Mouse (Mus musculus) E14TG2a.4 (cell line): ENCODE measurements around the gene Zfp385c.

Source experiments
- H3K27me3 ChIP-seq: 2 replicates; pipeline ENCODE4 v1.6.1; 2014; ENCODE audit warnings: low read length, control low read depth; ENCODE audit not compliant: insufficient read depth
- H3K36me3 ChIP-seq: 2 replicates; pipeline ENCODE4 v1.6.1; 2014; ENCODE audit warnings: low read length, control low read depth; ENCODE audit not compliant: insufficient read depth
- H3K4me1 ChIP-seq: replicated peaks from 2 replicates; pipeline ENCODE4 v1.6.1; 2014; ENCODE audit warnings: low read depth, low read length, control low read depth
- H3K4me3 ChIP-seq: replicated peaks from 2 replicates; pipeline ENCODE4 v1.5.1; 2014; ENCODE audit warnings: mild to moderate bottlenecking, low read length
- H3K9me3 ChIP-seq: 2 replicates; pipeline ENCODE4 v1.6.1; 2014; ENCODE audit warnings: low read length, control low read depth
- CTCF ChIP-seq: conservative IDR thresholded peaks from 2 replicates; pipeline ENCODE4 v1.5.1; 2014; ENCODE audit warnings: low read length
- NANOG ChIP-seq: IDR thresholded peaks from 2 replicates; pipeline ENCODE4 v1.6.1; 2014; ENCODE audit warnings: borderline replicate concordance, low read length, mixed read lengths
- POU5F1 ChIP-seq: IDR thresholded peaks from 2 replicates; pipeline ENCODE4 v1.6.1; 2014; ENCODE audit warnings: low read length, borderline replicate concordance

The Zfp385c gene

GRCm38 (mm10) chr11:100692164-100692616 lies at the start of gene Zfp385c:
TSS of gene Zfp385c (minus strand) at chr11:100692455.
- H3K36me3 ChIP-seq: no peaks in the 10 kb centered on the region
- no peaks in the 10 kb centered on the region for H3K9me3 ChIP-seq
- H3K4me1 ChIP-seq: peaks cover 43% of the 10 kb centered on the region
- peaks cover 30% of the 10 kb centered on the region for H3K27me3 ChIP-seq
- H3K4me3 ChIP-seq: peak within 1 kb of the TSS; percentile 72
- TF ChIP-seq CTCF: no peak
- no peak for TF ChIP-seq POU5F1
- TF ChIP-seq NANOG: no peak

- no peaks in the 10 kb centered on the region for H3K9me3 ChIP-seq
- H3K4me3 ChIP-seq: no peak overlapping the region
- H3K27me3 ChIP-seq: peaks cover 10% of the 10 kb centered on the region
- H3K36me3 ChIP-seq: peaks cover under 1% of the 10 kb centered on the region; the same call in 1 of the 2 replicates
- peaks cover 35% of the 10 kb centered on the region for H3K4me1 ChIP-seq
- TF ChIP-seq NANOG (no peak), CTCF (no peak), POU5F1 (no peak)
These were observed 49.1 kb upstream of the Zfp385c start for GRCm38 (mm10) chr11:100741348-100741747.

- H3K4me1 ChIP-seq: peaks cover 45% of the 10 kb centered on the region
- no peaks in the 10 kb centered on the region for H3K9me3 ChIP-seq
- no peaks in the 10 kb centered on the region for H3K27me3 ChIP-seq
- peaks cover 22% of the 10 kb centered on the region for H3K36me3 ChIP-seq
- no peak for TF ChIP-seq POU5F1
- TF ChIP-seq NANOG: no peak
- no peak for TF ChIP-seq CTCF
- H3K4me3 ChIP-seq: peak overlapping the region; percentile 100
These were observed 46.5 kb upstream of the Zfp385c start for GRCm38 (mm10) chr11:100738749-100739148.

GRCm38 (mm10) chr11:100738066-100738604 lies 45.9 kb upstream of the Zfp385c start, which contains the start of gene Rab5c:
TSS of gene Rab5c (minus strand) at chr11:100738215.
- Histone ChIP-seq H3K36me3 (peaks cover 27% of the 10 kb centered on the region), H3K4me3 (peak within 1 kb of the TSS; percentile 100), H3K27me3 (no peaks in the 10 kb centered on the region), H3K4me1 (peaks cover 51% of the 10 kb centered on the region), H3K9me3 (no peaks in the 10 kb centered on the region)
- TF ChIP-seq NANOG (no peak), CTCF (no peak), POU5F1 (no peak)

- Histone ChIP-seq H3K27me3 (no peaks in the 10 kb centered on the region), H3K4me1 (peaks cover 60% of the 10 kb centered on the region), H3K4me3 (peak overlapping the region; percentile 100), H3K36me3 (peaks cover 36% of the 10 kb centered on the region), H3K9me3 (no peaks in the 10 kb centered on the region)
- TF ChIP-seq POU5F1: no peak
- TF ChIP-seq CTCF: no peak
- no peak for TF ChIP-seq NANOG
These were observed 45.0 kb upstream of the Zfp385c start for GRCm38 (mm10) chr11:100737105-100737733.

- Histone ChIP-seq H3K4me3 (peak overlapping the region; percentile 100), H3K9me3 (no peaks in the 10 kb centered on the region), H3K27me3 (no peaks in the 10 kb centered on the region), H3K4me1 (peaks cover 65% of the 10 kb centered on the region), H3K36me3 (peaks cover 41% of the 10 kb centered on the region)
- TF ChIP-seq POU5F1 (no peak), CTCF (no peak), NANOG (no peak)
These were observed 44.5 kb upstream of the Zfp385c start for GRCm38 (mm10) chr11:100736746-100737080.

GRCm38 (mm10) chr11:100735954-100736745 lies 43.9 kb upstream of the Zfp385c start:
- H3K36me3 ChIP-seq: peaks cover 47% of the 10 kb centered on the region
- peak overlapping the region; percentile 100 for H3K4me3 ChIP-seq
- no peaks in the 10 kb centered on the region for H3K27me3 ChIP-seq
- peaks cover 70% of the 10 kb centered on the region for H3K4me1 ChIP-seq
- TF ChIP-seq CTCF (no peak), POU5F1 (no peak), NANOG (no peak)
- no peaks in the 10 kb centered on the region for H3K9me3 ChIP-seq

- Histone ChIP-seq H3K4me3 (peak overlapping the region; percentile 100; the same call in 1 of the 2 replicates), H3K27me3 (no peaks in the 10 kb centered on the region), H3K4me1 (peaks cover 79% of the 10 kb centered on the region), H3K36me3 (peaks cover 55% of the 10 kb centered on the region), H3K9me3 (no peaks in the 10 kb centered on the region)
- TF ChIP-seq NANOG: no peak
- no peak for TF ChIP-seq POU5F1
- no peak for TF ChIP-seq CTCF
These were observed 43.0 kb upstream of the Zfp385c start for GRCm38 (mm10) chr11:100735134-100735865.
